Mouse (Mus musculus) thymus, adult 18-20 months (tissue): ENCODE data around the gene Fbxl5.

Source experiments
- DNase-seq, 2 experiments: peaks; one replicate each; pipeline ENCODE4 v3.0.0; 2022; ENCODE audit warnings: mixed read lengths in 2 of 2

Fbxl5 gene

GRCm38 (mm10) chr5:43826883-43827282, 5.4 kb upstream of the Fbxl5 start:
- no peak for DNase-seq

DNA sequence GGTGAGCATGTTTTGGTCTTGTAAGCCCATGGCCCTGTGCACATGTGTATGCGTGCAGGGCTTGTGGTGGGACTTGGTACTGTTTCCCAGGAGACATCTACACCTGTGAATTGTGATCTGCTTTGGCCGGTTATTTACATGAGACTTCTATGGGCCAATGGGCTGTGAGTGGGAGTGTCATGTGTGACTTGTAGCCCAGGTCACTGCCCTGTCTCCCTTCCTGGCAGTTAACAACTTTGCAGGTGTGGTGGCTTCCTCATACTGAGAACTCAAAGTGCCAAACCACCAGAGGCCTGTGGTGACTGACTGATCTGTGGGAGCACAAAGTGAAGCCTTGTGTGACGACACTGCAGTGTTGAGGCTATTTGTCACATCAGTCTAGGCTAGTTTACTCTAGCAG, 3.1 kb upstream of the Fbxl5 start:
- peak; percentile 66 to 84 for DNase-seq

DNA sequence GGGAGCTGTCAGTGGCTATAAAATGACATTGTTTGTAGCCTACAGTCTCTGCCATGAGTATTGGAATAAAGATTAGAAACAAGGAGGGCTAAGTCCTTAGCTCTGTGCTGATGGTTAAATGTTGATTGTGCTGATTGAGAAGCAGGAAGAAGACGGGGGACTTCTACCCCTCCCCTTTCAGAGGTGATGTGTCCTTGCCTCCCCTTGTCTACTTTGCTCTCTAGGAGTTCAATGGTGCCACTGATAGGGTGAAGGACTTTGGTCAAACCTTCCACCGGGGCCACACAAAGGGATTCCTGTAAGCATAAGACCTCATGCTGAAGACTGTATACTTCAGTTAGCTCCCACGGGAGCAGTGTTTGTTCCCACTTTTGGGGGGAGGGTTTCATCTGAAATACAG, 1.4 kb upstream of the Fbxl5 start:
- no peak for DNase-seq

DNA sequence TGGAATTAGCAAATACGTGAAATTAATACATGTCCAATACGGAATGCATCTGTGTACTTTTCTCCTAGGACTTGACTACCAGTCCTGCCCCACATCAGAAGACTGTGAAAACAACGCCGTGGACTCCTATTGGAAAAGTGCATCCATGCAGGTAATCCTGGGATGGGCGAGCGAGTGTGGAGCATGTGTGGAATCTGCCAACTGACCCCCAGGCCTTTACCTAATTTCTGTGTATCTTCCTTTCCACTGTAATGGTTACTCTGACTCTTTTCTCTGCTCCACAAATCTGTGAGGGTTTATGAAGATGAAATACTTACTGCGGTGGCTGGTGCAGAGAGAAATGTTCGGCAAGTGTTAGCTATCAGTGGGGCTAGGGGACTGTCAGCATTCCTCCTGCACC, 761 bp upstream of the Fbxl5 start:
- no peak for DNase-seq

DNA sequence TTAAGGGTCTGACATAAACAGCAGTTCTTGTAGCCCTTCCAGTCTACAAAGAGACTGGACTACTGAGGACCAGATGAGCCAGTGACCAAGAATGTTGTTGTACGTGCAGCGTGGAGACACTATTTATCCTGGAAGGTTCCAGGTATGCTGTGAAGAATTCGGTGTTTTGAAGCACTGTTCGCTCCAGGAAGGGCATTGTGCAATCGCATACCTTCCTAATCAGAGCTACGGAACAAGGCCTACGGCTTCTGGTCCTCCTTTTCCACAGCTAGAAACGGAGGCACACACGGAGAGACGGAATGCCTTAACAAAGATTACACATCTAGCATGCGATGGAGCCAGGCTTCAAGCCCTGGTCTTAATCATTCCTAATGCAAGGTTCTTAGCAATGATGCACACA, 653 bp downstream of the Fbxl5 start:
- DNase-seq, result no peak

- DNase-seq, result no peak
These were observed 2.7 kb downstream of the Fbxl5 start, which contains the start of gene Bst1 for GRCm38 (mm10) chr5:43818695-43819094. Bst1 (plus strand) TSS chr5:43818885.

- no peak for DNase-seq
These were observed 5.7 kb downstream of the Fbxl5 start for GRCm38 (mm10) chr5:43815769-43816168.

GRCm38 (mm10) chr5:43814536-43814935, 6.9 kb downstream of the Fbxl5 start:
- DNase-seq, result no peak

DNA sequence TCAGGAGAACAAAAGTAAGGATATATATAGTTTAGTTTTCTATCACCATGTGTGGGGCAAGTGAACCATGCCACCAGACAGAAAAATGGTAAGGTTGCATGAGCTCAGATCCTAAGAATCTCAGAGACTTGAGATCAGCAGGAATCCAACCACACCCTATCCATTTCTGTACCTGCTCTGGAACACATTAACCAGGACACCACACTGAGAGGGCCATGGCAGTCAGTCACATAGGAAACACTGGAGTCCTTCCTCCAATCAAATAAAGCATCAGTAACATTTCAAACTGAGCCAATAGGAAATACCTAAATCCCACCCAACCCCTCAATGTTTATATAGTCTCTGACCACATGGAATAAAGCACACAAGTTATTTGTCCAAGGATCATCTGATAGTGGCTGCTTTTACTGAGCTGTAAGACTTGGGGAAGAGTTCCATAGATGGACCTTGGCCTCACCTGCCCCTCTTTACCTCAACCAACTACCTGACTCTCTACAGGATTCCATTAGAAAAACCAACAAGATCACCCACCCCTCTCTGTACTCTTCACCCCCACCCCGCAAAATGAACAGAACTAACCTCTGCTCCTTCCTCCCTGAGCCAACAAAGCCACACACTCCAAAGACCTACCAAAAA, 10.9 kb downstream of the Fbxl5 start:
- no peak for DNase-seq

DNA sequence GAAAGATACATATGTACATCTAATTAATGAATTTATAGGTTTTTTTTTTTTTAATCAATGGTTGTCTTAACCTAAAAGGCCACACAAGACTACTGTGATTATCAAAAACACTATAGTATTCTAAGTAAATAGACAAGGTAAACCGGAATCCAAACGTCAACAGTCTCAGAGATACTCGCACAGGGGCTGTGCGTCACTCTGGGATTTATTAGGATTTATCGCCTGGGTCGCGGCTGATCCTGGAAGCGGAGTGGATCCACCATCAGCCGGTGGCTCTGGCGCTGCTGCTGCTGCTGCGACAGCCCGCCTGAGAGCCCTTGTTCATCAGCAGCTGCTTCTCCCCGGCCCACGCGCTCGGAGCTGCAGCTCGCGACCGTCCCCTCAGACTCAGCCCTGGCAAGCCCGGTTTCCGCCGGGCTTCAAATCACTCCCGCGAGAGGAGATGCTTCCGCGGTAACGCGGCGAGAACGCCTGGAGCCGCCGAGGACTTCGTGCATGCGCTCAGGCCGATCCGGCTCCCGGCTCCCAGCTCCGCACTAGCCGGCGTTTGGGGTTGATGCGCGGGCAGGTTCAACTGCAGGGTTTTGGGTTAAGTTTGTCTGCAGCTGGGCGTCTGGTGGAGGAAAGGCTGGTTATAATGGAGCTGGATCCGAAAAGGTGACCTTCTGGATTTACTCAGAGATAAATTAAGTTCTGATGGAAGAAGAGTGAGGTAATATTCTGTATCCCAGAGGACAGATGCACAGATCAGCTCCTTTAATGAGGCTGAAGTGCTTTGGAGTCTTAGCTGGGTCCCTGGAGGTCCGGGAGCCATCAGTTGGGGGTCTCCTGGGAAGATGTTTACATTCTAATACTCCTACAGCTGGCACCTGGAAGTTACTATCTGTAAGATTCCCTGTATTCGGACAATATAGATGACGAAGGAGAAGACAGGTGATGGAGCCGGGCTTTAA, 13.4 kb downstream of the Fbxl5 start:
- peak; percentile 71 to 76 for DNase-seq

DNA sequence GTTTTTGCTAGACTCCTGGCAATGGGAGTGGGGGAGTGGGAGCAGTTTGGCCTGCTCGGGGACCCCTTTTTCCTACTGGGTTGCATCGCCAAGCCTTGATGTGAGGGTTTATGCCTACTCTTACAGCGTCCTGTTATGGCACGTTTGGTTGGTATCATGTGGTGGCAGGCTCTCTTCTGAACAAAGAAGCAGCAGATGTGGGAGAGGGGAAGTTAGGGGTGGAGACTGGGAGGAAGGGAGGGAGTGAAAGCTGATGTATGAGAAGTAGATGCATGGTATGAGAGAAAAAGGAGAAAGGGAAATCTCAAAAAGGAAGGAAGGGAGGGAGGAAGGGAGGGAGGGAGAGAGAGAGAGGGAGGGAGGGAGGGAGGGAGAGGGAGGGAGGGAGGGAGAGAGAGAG, 14.5 kb downstream of the Fbxl5 start:
- no peak for DNase-seq

GRCm38 (mm10) chr5:43806340-43806739, 15.1 kb downstream of the Fbxl5 start:
- DNase-seq, result no peak

DNA sequence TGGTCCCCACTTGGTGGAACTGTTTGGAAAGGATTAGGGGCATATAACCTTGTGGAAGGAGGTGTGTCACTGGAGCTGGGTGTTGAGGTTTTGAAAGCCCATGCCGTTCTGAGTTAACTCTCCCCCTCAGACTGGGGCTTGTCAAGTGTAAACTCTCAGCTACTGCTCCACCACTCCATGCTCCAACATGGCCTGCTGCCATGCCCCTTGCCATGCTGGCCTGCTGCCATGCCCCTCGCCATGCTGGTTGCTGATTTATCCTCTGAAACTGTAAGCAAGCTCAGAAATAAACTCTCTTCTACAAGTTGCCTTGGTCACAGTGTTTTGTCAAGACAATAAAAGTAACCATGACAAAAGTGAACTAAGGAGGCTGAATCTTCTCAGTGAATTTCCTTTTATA, 16.0 kb downstream of the Fbxl5 start:
- no peak for DNase-seq

GRCm38 (mm10) chr5:43801798-43802197, 19.6 kb downstream of the Fbxl5 start:
- no peak for DNase-seq

DNA sequence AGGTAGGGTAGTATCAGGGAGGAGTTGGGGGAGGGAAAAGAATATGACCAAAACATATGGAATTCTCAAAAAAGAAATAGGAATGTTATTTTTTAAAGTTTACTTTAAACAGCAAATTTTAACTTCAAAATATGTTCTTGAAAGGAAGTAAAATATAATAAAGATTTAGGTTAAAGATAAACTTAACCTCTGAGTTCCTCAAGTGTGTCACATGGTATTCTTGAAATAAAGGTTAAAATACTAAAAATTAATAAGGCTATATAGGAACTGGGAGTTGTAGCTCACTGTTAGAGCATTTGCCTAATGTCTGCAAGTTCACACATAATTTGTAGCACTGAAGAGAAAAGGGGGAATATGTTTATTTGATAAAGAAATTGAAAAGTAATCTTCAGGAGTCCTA, 20.2 kb downstream of the Fbxl5 start:
- no peak for DNase-seq

DNA sequence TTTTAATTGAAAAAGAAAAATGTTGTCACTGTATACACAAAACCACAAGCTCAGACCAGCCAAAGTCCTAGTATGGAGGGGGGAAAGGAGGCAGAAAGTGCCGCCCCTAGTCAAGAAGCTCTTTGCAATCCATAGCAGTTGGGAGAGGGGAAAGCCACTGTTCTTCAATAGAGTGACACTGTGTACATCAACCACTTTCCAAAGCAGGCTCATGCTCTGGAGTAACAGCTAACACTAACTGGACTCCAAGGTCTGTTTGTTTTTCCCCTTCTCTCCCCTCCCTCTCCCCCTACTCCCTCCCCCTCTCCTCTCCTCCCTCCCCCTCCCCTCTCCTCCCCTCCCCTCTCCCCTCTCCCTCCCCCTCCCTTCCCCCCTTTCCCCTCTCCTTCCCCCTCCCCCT, 20.7 kb downstream of the Fbxl5 start:
- no peak for DNase-seq

DNA sequence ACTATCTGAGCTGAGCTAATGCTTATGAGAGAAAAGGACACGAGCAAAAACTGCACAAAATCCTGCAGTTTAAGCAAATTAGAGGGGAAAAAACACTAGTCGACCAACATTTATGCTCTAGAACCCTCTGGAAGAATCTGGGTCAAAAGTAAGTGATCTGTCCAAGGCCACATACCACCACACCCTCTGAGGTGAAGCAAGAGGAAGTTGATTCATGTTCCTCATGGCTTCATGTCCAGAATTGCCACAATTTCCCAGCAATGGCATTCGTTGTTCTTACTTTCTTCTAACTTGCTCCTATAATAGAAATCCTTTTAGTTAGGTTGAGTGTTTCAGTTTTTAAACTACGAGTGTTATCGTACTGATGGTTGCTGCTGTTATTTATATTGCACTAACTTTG, 21.9 kb downstream of the Fbxl5 start:
- no peak for DNase-seq

DNA sequence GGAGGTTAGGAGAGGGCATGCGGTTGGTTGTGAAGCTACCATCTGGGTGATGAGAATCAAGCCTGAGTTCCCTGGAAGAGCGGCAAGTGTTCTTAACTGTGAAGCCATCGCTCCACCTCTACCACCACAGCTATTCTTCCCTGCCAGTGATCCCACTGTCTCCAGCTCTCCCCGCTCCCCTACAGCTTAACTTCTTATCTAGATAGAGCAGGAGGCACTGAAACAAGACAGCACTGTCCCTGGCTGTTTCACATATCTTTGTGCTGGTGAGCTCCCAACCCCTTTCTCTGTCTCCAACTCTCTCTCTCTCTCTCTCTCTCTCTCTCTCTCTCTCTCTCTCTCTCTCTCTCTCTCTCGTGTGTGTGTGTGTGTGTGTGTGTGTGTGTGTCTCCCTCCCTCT, 29.1 kb downstream of the Fbxl5 start:
- no peak for DNase-seq

- DNase-seq, result no peak
These were observed 33.3 kb downstream of the Fbxl5 start for GRCm38 (mm10) chr5:43787976-43788752.

DNA sequence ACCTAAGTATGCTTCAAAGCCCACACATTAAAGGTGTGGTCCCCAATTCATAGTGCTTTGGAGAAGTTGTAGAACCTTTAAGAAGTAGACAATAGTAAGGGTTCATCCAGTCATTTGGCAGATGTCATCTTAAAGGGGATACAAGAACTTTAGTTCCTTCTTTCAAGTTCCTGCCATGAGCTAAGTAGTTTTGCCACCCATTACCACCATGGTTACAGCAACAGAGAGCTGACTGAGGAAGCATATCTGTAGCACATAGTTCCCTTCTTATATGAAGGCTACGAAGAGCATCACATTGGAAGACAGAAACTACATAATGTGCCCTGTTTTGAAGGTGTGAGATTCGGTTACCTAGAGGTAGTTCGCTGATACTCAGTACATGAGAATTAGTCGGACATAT, 34.8 kb downstream of the Fbxl5 start:
- no peak for DNase-seq

DNA sequence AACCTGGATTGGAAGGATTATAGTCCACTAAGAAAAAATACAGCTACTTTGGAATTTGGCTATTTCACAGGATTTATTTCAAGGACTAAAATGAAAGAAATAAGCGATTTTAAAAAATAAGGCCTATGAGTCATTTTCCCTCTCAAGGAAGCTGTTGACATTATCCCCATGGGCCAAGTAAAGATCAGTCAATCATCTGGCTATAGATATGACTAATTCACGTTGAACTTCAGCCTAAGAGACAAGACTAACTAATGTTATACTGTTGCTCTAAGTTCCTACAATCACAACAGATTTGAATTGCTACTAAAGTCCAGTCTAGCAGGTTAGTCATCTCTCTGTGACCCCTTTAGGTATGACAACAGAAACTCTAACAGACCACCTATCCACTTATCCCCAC, 37.4 kb downstream of the Fbxl5 start:
- DNase-seq, result no peak

GRCm38 (mm10) chr5:43781977-43782930, 39.2 kb downstream of the Fbxl5 start:
- peak; percentile 60 to 64 for DNase-seq
